Mouse (Mus musculus): ENCODE measurements around the gene Akap13. TPM values are rescaled to one million over a fixed set of nuclear protein-coding genes. Genes with fewer than 3 reads are reported as not detected.

The Akap13 gene
- polyA plus RNA-seq, 1 experiment from 2014 or later, result 32.1 TPM

- Histone ChIP-seq H3K4me3 (ENCODE audit: low read depth, low read length) (no peak overlapping the region), H3K27ac (ENCODE audit: low read depth, low read length) (no peak overlapping the region), H3K4me1 (replicated peaks; ENCODE audit: control insufficient read depth, insufficient read depth, low read length) (no peaks in the 10 kb centered on the region), H3K9me3 (ENCODE audit: control insufficient read depth, low read length) (no peaks in the 10 kb centered on the region), H3K36me3 (ENCODE audit: control insufficient read depth, insufficient read depth, low read length) (no peaks in the 10 kb centered on the region), H3K4me2 (replicated peaks; ENCODE audit: low read depth, low read length) (no peak overlapping the region), H3K27me3 (ENCODE audit: control insufficient read depth, insufficient read depth, low read length) (no peaks in the 10 kb centered on the region; the same call in 1 of the 2 replicates), H3K9ac (ENCODE audit: low read depth, low read length) (no peak overlapping the region)
- DNase-seq (ENCODE audit: low spot score), result peak; percentile 28
- 58% methylated on average over 6 of the region's 8 CpGs for WGBS
- no peak for ATAC-seq (ENCODE audit: low FRiP score)
Observed at GRCm38 (mm10) chr7:75436413-75437174, 18.7 kb upstream of the Akap13 start.

DNA sequence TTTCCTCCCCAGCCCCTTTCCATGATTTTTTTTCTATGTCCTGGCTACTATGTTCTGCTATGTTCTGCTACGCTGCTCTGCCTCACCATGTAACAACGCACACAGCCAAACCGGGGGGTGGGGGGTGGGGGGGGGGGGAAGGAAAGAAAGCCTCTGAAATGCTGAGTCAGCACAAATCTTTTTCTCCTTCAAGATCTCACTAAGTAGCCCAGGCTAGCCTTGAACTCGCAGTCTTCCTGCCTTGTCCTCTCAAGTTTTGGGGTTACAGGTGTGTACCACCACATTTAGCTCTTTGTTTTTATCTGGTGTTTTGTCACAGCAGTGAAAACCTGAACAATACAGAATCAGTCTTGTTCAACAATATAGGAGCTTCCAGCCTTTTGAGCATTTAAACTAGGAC lies 15.8 kb upstream of the Akap13 start:
- H3K9me3 ChIP-seq (ENCODE audit: control insufficient read depth, low read length), result no peaks in the 10 kb centered on the region
- no peak for DNase-seq (ENCODE audit: low spot score)
- WGBS, result 85% methylated on average over 4 of the region's 4 CpGs

GRCm38 (mm10) chr7:75440241-75440640 lies 15.1 kb upstream of the Akap13 start:
- ATAC-seq (ENCODE audit: low FRiP score) (no peak), DNase-seq (ENCODE audit: low spot score) (no peak)
- 72% methylated on average over 2 of the region's 2 CpGs for WGBS
- Histone ChIP-seq H3K4me2 (replicated peaks; ENCODE audit: low read depth, low read length) (no peak overlapping the region), H3K27me3 (ENCODE audit: control insufficient read depth, insufficient read depth, low read length) (no peaks in the 10 kb centered on the region), H3K4me1 (replicated peaks; ENCODE audit: control insufficient read depth, insufficient read depth, low read length) (no peaks in the 10 kb centered on the region), H3K4me3 (ENCODE audit: low read depth, low read length) (no peak overlapping the region), H3K36me3 (ENCODE audit: control insufficient read depth, insufficient read depth, low read length) (no peaks in the 10 kb centered on the region), H3K27ac (ENCODE audit: low read depth, low read length) (no peak overlapping the region), H3K9ac (ENCODE audit: low read depth, low read length) (no peak overlapping the region), H3K9me3 (ENCODE audit: control insufficient read depth, low read length) (no peaks in the 10 kb centered on the region)

More for the DNA sequence above, 15.8 kb upstream of the Akap13 start:
- Histone ChIP-seq H3K4me1 (replicated peaks; ENCODE audit: control insufficient read depth, insufficient read depth, low read length) (no peaks in the 10 kb centered on the region), H3K9ac (ENCODE audit: low read depth, low read length) (no peak overlapping the region), H3K4me3 (ENCODE audit: low read depth, low read length) (no peak overlapping the region), H3K4me2 (replicated peaks; ENCODE audit: low read depth, low read length) (no peak overlapping the region), H3K27me3 (ENCODE audit: control insufficient read depth, insufficient read depth, low read length) (no peaks in the 10 kb centered on the region), H3K36me3 (ENCODE audit: control insufficient read depth, insufficient read depth, low read length) (no peaks in the 10 kb centered on the region), H3K27ac (ENCODE audit: low read depth, low read length) (no peak overlapping the region)
- ATAC-seq (ENCODE audit: low FRiP score), result no peak

- H3K9ac ChIP-seq (ENCODE audit: low read depth, low read length), result no peak overlapping the region
- no peaks in the 10 kb centered on the region for H3K4me1 ChIP-seq (replicated peaks; ENCODE audit: control insufficient read depth, insufficient read depth, low read length)
- H3K36me3 ChIP-seq (ENCODE audit: control insufficient read depth, insufficient read depth, low read length), result no peaks in the 10 kb centered on the region
- no peaks in the 10 kb centered on the region for H3K9me3 ChIP-seq (ENCODE audit: control insufficient read depth, low read length)
- no peaks in the 10 kb centered on the region for H3K27me3 ChIP-seq (ENCODE audit: control insufficient read depth, insufficient read depth, low read length)
- DNase-seq (ENCODE audit: low spot score) (no peak), ATAC-seq (ENCODE audit: low FRiP score) (no peak)
- H3K27ac ChIP-seq (ENCODE audit: low read depth, low read length), result no peak overlapping the region
- H3K4me3 ChIP-seq (ENCODE audit: low read depth, low read length), result no peak overlapping the region
- H3K4me2 ChIP-seq (replicated peaks; ENCODE audit: low read depth, low read length), result no peak overlapping the region
- WGBS, result 79% methylated on average over 2 of the region's 2 CpGs
Observed at GRCm38 (mm10) chr7:75441947-75442346, 13.4 kb upstream of the Akap13 start.

GRCm38 (mm10) chr7:75456152-75456888 lies 986 bp downstream of the Akap13 start:
- peak; percentile 42 for DNase-seq (ENCODE audit: low spot score)
- ATAC-seq (ENCODE audit: low FRiP score), result no peak
- peak overlapping the region; percentile 76 for H3K4me2 ChIP-seq (replicated peaks; ENCODE audit: low read depth, low read length)
- H3K27ac ChIP-seq (ENCODE audit: low read depth, low read length), result peak overlapping the region; percentile 90
- H3K9me3 ChIP-seq (ENCODE audit: control insufficient read depth, low read length), result no peaks in the 10 kb centered on the region
- no peaks in the 10 kb centered on the region for H3K27me3 ChIP-seq (ENCODE audit: control insufficient read depth, insufficient read depth, low read length)
- H3K4me1 ChIP-seq (replicated peaks; ENCODE audit: control insufficient read depth, insufficient read depth, low read length), result no peaks in the 10 kb centered on the region
- no peaks in the 10 kb centered on the region for H3K36me3 ChIP-seq (ENCODE audit: control insufficient read depth, insufficient read depth, low read length)
- H3K4me3 ChIP-seq (ENCODE audit: low read depth, low read length), result peak overlapping the region; percentile 87
- WGBS, result under 1% methylated on average over 23 of the region's 25 CpGs
- peak overlapping the region; percentile 90 for H3K9ac ChIP-seq (ENCODE audit: low read depth, low read length)

DNA sequence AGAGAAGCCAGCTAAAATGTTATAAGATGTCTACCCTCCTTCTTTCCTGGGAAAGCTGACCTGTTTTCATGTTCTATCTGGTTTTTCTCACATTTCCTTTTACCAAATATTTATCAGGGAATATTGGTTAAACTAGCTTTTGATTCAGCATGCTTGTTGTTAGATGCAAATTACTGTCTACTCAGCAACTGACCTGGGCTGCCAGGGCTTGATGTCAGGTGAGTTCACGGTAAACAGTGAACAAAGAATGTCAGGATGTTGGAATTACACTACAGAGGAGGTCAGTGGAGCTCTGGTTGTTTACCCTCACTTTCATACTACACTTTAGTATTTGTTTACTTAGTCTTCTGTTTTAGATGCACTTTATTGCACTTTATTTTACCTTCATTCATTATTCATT lies 5.0 kb downstream of the Akap13 start:
- Histone ChIP-seq H3K36me3 (ENCODE audit: control insufficient read depth, insufficient read depth, low read length) (no peaks in the 10 kb centered on the region), H3K9ac (ENCODE audit: low read depth, low read length) (no peak overlapping the region), H3K27ac (ENCODE audit: low read depth, low read length) (no peak overlapping the region), H3K4me3 (ENCODE audit: low read depth, low read length) (no peak overlapping the region), H3K27me3 (ENCODE audit: control insufficient read depth, insufficient read depth, low read length) (no peaks in the 10 kb centered on the region), H3K4me1 (replicated peaks; ENCODE audit: control insufficient read depth, insufficient read depth, low read length) (no peaks in the 10 kb centered on the region), H3K9me3 (ENCODE audit: control insufficient read depth, low read length) (no peaks in the 10 kb centered on the region), H3K4me2 (replicated peaks; ENCODE audit: low read depth, low read length) (no peak overlapping the region)
- WGBS, result 96% methylated on average over 1 of the region's 1 CpGs
- ATAC-seq (ENCODE audit: low FRiP score) (no peak), DNase-seq (ENCODE audit: low spot score) (no peak)

- no peak overlapping the region for H3K4me2 ChIP-seq (replicated peaks; ENCODE audit: low read depth, low read length)
- no peak for ATAC-seq (ENCODE audit: low FRiP score)
- no peak overlapping the region for H3K9ac ChIP-seq (ENCODE audit: low read depth, low read length)
- H3K4me3 ChIP-seq (ENCODE audit: low read depth, low read length), result no peak overlapping the region
- no peak overlapping the region for H3K27ac ChIP-seq (ENCODE audit: low read depth, low read length)
- DNase-seq (ENCODE audit: low spot score), result no peak
- no peaks in the 10 kb centered on the region for H3K9me3 ChIP-seq (ENCODE audit: control insufficient read depth, low read length)
- no peaks in the 10 kb centered on the region for H3K4me1 ChIP-seq (replicated peaks; ENCODE audit: control insufficient read depth, insufficient read depth, low read length)
- H3K27me3 ChIP-seq (ENCODE audit: control insufficient read depth, insufficient read depth, low read length), result no peaks in the 10 kb centered on the region
- H3K36me3 ChIP-seq (ENCODE audit: control insufficient read depth, insufficient read depth, low read length), result no peaks in the 10 kb centered on the region
Observed at GRCm38 (mm10) chr7:75463579-75464162, 8.3 kb downstream of the Akap13 start.

DNA sequence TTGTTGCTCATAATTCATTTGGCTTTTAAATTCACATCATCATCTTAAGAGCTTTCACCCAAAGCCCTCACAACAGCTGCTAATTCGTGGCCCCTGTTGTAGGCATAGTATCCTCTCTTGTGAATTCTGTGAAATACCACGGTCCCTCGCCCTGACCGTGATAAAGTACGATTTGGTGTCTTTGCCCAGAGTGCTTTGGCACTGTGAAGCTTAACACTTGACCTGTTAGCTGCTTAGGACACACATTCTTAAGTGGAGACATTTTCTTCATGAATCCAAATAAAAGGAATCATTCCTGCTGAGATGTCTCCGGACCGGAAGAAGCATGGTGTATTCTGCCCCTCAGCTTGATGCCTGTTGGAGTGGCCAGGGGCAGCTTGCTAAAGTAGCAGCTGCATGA lies 12.5 kb downstream of the Akap13 start:
- 70% methylated on average over 7 of the region's 7 CpGs for WGBS
- H3K4me1 ChIP-seq (replicated peaks; ENCODE audit: control insufficient read depth, insufficient read depth, low read length), result 0 out of 2 replicates have a peak, but pooled peaks cover 3% of the 10 kb centered on the region
- no peaks in the 10 kb centered on the region for H3K36me3 ChIP-seq (ENCODE audit: control insufficient read depth, insufficient read depth, low read length)
- no peak overlapping the region for H3K4me2 ChIP-seq (replicated peaks; ENCODE audit: low read depth, low read length)
- ATAC-seq (ENCODE audit: low FRiP score) (no peak), DNase-seq (ENCODE audit: low spot score) (no peak)
- H3K27me3 ChIP-seq (ENCODE audit: control insufficient read depth, insufficient read depth, low read length), result no peaks in the 10 kb centered on the region
- H3K9ac ChIP-seq (ENCODE audit: low read depth, low read length), result no peak overlapping the region
- no peaks in the 10 kb centered on the region for H3K9me3 ChIP-seq (ENCODE audit: control insufficient read depth, low read length)
- H3K4me3 ChIP-seq (ENCODE audit: low read depth, low read length), result no peak overlapping the region
- H3K27ac ChIP-seq (ENCODE audit: low read depth, low read length), result no peak overlapping the region

Data from hindbrain, embryonic 11.5 days (tissue).